Mouse (Mus musculus): Measurements from ENCODE around the gene Llph.

Llph gene

GRCm38 (mm10) chr10:120219578-120220359 lies 7.1 kb upstream of the Llph start:
- DNase-seq (ENCODE audit: low spot score), result peak; percentile 66

GRCm38 (mm10) chr10:120220776-120221175 lies 6.1 kb upstream of the Llph start:
- no peak for DNase-seq (ENCODE audit: low spot score)

GRCm38 (mm10) chr10:120231718-120232117 lies 4.8 kb downstream of the Llph start:
- peak; percentile 64 for DNase-seq (ENCODE audit: low spot score)

GRCm38 (mm10) chr10:120233655-120234367 lies 6.9 kb downstream of the Llph start:
- peak; percentile 63 for DNase-seq (ENCODE audit: low spot score)

- DNase-seq (ENCODE audit: low spot score), result no peak
Measured at GRCm38 (mm10) chr10:120236855-120237254, 10.0 kb downstream of the Llph start.

- no peak for DNase-seq (ENCODE audit: low spot score)
Measured at GRCm38 (mm10) chr10:120238241-120238640, 11.4 kb downstream of the Llph start.

GRCm38 (mm10) chr10:120239476-120239875 lies 12.6 kb downstream of the Llph start:
- DNase-seq (ENCODE audit: low spot score), result no peak

- DNase-seq (ENCODE audit: low spot score), result no peak
Measured at GRCm38 (mm10) chr10:120242421-120242820, 15.6 kb downstream of the Llph start.

- no peak for DNase-seq (ENCODE audit: low spot score)
Measured at GRCm38 (mm10) chr10:120245681-120246080, 18.8 kb downstream of the Llph start.

- peak; percentile 61 for DNase-seq (ENCODE audit: low spot score)
Measured at GRCm38 (mm10) chr10:120246994-120247750, 20.3 kb downstream of the Llph start.

GRCm38 (mm10) chr10:120250911-120251683 lies 24.2 kb downstream of the Llph start:
- DNase-seq (ENCODE audit: low spot score), result no peak

- DNase-seq (ENCODE audit: low spot score), result no peak
Measured at GRCm38 (mm10) chr10:120251791-120252190, 24.9 kb downstream of the Llph start.

GRCm38 (mm10) chr10:120252800-120253199 lies 25.9 kb downstream of the Llph start:
- DNase-seq (ENCODE audit: low spot score), result no peak

GRCm38 (mm10) chr10:120257231-120257630 lies 30.4 kb downstream of the Llph start:
- peak; percentile 35 for DNase-seq (ENCODE audit: low spot score)

GRCm38 (mm10) chr10:120267790-120268189 lies 40.9 kb downstream of the Llph start:
- no peak for DNase-seq (ENCODE audit: low spot score)

GRCm38 (mm10) chr10:120269946-120270345 lies 43.1 kb downstream of the Llph start:
- DNase-seq (ENCODE audit: low spot score), result no peak

- peak; percentile 48 for DNase-seq (ENCODE audit: low spot score)
Measured at GRCm38 (mm10) chr10:120270777-120271176, 43.9 kb downstream of the Llph start.

- no peak for DNase-seq (ENCODE audit: low spot score)
Measured at GRCm38 (mm10) chr10:120271318-120271717, 44.4 kb downstream of the Llph start.

- DNase-seq (ENCODE audit: low spot score), result no peak
Measured at GRCm38 (mm10) chr10:120271879-120272269, 45.0 kb downstream of the Llph start.

GRCm38 (mm10) chr10:120272270-120272883 lies 45.5 kb downstream of the Llph start:
- no peak for DNase-seq (ENCODE audit: low spot score)

GRCm38 (mm10) chr10:120273335-120273734 lies 46.5 kb downstream of the Llph start:
- DNase-seq (ENCODE audit: low spot score), result no peak
